Mouse (Mus musculus) granulocyte monocyte progenitor cell, adult 5-6 weeks (primary cell): ENCODE results near the gene Rgs16. TPM values are rescaled to one million over a fixed set of nuclear protein-coding genes. Genes with fewer than 3 reads are reported as not detected.
"Not testable (repeated sequence)": the region's sequence is repeated elsewhere in the genome, so short reads cannot be mapped to it uniquely, and the experiment has no call there.

ENCODE experiments used
- ATAC-seq: replicated peaks from 2 replicates; pipeline ENCODE4 v1.8.0; 2016; ENCODE audit warnings: mild to moderate bottlenecking, moderate TSS enrichment, inconsistent platforms; ENCODE audit not compliant: poor library complexity, severe bottlenecking
- total RNA-seq, 2 experiments: library from RNA; stranded (forward) in 1 of 2; stranded (reverse) in 1 of 2; fragments of 200-712, 200-1000 nt in 1 of 2; fragments of >200 nt in 1 of 2; fragmentation: Nextera tagmentation in 1 of 2; gene quantifications; 2 replicates each; pipeline ENCODE4 v1.2.3; 2014 to 2017

Gene Rgs16
- total RNA-seq, 2 experiments from 2014 or later: not detected

GRCm38 (mm10) chr1:153748549-153748948 lies 8.4 kb downstream of the Rgs16 start:
- ATAC-seq: 0 out of 2 replicates have a peak, but pooled peaks have one; percentile 4

DNA sequence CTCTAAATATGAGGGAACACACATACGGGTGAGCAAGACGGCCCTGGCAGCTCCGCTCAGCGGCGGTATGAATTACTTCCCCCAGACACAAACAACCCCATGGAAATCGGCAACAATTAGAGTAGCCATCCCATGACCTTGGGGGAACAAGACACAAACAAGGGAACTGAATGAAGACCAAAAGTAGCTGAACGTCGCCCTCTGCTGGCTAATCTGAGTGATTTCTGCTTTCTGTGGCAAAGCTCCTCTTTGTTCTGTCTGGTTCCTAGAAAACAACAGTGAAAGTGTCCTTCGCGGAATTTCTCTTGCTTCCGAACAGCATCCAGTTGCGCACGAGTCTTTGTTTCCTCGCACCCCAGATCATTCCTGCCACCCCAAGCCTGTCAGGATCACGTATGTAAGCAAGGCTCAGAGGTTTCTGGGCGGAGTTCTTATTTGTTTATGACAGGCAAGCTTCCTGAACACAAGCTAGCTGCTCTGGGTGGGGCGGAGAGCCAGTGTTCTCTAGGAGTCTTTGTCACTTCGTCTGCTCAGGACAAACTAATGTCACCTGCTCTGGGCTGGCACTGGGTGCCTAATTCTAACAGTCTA lies 9.2 kb downstream of the Rgs16 start, which contains the start of gene Rnasel:
Gene Rnasel (plus strand): TSS at position 216 of the 591 bp plus-strand sequence.
- ATAC-seq: peak; percentile 49

- no peak for ATAC-seq
Observed at GRCm38 (mm10) chr1:153750054-153750453, 9.9 kb downstream of the Rgs16 start.

DNA sequence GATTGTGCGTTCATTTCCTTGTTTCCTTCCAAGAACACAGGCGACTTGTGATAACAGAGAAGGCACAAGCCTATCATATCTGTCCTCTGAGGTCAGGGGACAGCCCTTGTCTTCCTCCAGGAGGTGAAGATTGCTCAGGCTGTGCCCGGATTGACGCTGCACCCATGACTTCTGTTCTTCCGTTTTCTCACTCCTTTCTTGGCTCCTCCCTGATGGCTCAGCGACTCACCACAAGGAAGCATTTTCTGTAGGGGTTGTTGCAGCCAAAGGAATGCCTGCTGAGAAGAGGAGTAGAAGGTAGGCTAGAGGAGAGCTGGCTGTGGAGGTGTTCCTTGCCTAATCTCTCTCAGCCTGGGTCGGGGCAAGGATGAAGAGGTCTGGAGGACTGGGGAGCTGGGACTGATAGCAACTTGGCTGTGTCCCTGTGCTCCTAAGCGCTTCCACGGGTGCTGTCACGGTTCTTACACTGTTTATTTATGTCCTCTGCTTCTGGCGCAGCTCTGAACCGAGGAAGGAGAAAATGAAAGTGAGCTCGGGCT lies 11.7 kb downstream of the Rgs16 start:
- ATAC-seq: peak; percentile 68

- peak; percentile 49 for ATAC-seq
Observed at GRCm38 (mm10) chr1:153752521-153752920, 12.4 kb downstream of the Rgs16 start.

DNA sequence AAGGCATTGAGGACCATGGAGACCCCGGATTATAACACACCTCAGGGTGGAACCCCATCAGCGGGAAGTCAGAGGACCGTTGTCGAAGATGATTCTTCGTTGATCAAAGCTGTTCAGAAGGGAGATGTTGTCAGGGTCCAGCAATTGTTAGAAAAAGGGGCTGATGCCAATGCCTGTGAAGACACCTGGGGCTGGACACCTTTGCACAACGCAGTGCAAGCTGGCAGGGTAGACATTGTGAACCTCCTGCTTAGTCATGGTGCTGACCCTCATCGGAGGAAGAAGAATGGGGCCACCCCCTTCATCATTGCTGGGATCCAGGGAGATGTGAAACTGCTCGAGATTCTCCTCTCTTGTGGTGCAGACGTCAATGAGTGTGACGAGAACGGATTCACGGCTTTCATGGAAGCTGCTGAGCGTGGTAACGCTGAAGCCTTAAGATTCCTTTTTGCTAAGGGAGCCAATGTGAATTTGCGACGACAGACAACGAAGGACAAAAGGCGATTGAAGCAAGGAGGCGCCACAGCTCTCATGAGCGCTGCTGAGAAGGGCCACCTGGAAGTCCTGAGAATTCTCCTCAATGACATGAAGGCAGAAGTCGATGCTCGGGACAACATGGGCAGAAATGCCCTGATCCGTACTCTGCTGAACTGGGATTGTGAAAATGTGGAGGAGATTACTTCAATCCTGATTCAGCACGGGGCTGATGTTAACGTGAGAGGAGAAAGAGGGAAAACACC lies 13.7 kb downstream of the Rgs16 start:
- 0 out of 2 replicates have a peak, but pooled peaks have one; percentile 21 for ATAC-seq

GRCm38 (mm10) chr1:153764136-153764535 lies 24.0 kb downstream of the Rgs16 start:
- no peak for ATAC-seq

- no peak for ATAC-seq
Observed at GRCm38 (mm10) chr1:153766298-153766697, 26.1 kb downstream of the Rgs16 start.

GRCm38 (mm10) chr1:153767281-153767680 lies 27.1 kb downstream of the Rgs16 start:
- ATAC-seq: peak; percentile 32; the same call in 1 of the 2 replicates

- peak; percentile 78 for ATAC-seq
Observed at GRCm38 (mm10) chr1:153768465-153768864, 28.3 kb downstream of the Rgs16 start.

- ATAC-seq: not testable (repeated sequence)
Observed at GRCm38 (mm10) chr1:153769571-153769970, 29.4 kb downstream of the Rgs16 start.

- ATAC-seq: no peak
Observed at GRCm38 (mm10) chr1:153769998-153770775, 30.0 kb downstream of the Rgs16 start.

GRCm38 (mm10) chr1:153770776-153771167 lies 30.6 kb downstream of the Rgs16 start:
- no peak for ATAC-seq

DNA sequence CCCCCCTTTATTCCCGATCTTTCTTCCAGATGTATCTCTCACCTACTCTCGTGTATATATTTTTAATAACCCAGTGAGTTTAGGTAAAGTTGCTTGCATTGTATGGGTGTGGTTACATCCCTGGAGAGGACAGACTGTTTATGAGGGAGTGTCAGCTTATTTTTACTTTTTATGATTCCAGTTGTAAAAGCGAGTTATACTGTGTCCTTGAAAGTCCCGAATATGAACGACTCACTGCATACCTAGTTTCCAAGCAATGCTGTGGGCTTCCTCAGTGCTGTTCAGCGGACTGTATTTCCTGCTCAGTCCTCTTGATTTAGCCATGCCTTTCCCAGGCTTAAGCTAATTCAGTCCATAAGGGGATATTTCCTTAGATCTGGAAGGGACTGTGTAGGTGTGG lies 35.0 kb downstream of the Rgs16 start:
- ATAC-seq: no peak

DNA sequence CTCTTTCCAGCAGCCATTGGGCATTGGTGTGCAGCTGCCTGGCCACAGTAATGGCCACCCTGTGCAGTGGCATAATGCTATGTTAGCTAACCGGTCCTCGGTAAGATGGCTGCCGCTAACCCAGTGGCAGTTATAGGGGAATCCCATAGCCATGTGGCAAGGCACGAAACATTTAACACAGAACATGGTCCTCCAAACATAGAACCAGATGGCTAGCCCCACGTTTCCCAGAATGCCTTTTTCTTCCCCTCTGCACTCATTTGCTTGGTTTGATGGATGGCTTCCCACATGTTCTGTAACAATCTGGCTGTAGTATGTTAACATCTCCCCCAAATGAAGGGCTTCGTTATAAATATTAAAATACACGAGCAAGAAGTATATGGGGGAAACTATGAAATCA lies 36.1 kb downstream of the Rgs16 start:
- no peak for ATAC-seq

DNA sequence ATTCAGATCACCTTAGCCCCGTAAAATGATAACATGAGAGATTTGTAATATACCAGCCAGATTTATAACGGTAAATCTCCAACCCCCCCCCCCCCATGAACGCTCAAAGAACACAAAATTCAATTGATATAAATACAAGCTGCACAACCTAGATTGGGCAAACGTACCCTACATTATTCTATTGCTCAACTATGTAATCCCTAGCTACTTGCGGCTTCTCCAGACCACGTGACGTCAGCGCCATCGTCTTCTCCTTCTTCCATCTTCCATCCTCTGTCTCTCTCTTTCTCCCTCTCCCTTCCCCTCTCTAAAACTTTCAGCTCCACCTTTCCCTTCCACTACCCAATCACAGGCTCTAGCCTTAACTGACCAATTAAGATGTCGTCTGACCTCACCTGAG lies 38.1 kb downstream of the Rgs16 start:
- ATAC-seq: peak; percentile 72

DNA sequence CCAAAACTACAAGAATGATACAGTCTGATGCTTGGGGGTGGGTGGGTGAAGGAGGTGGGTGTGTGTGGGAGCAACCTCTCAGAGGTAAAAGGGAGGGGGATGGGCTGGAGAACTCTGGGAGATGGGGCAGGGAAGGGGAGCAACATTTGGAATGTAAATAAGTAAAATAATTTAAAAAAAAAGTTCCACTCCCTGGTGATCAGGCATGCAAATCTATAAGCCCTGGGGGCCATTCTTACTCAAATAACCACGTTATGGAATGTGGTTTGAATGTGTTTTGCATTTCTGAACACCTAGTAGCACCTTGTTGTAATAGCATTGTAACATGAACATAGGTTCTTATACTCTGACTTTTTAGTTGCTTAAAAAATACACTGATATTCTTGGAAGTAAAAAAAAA lies 43.2 kb downstream of the Rgs16 start:
- ATAC-seq: no peak

DNA sequence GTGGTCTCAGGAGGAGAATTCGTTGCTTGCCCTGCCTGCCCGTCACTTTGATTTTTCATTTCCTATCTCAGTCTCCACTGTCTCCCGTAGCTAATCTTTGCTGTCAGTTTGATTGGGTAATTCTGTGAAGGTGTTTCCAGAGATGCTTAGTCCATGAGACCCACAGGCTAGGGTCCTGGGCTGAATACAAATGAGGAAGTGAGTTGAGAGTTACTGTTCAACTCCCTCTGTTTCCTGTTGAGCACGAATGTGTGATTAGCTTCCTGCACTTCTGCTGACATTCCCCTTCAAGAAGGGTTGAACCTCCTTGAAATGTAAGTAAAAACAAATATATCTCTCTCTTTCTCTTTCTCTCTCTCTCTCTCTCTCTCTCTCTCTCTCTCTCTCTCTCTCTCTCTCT lies 45.5 kb downstream of the Rgs16 start:
- ATAC-seq: peak; percentile 97

GRCm38 (mm10) chr1:153790708-153791107 lies 50.6 kb downstream of the Rgs16 start:
- ATAC-seq: peak; percentile 83

- no peak for ATAC-seq
Observed at GRCm38 (mm10) chr1:153794241-153794640, 54.1 kb downstream of the Rgs16 start.
